Mouse (Mus musculus) CH12.LX (cell line): ENCODE results near the gene Atl3. TPM values are rescaled to one million over a fixed set of nuclear protein-coding genes. Genes with fewer than 3 reads are reported as not detected.

ENCODE experiments used
- DNase-seq: peaks from one replicate; pipeline ENCODE4 v3.0.0-alpha.2; 2013; ENCODE audit errors: extremely low read depth
- H3K27ac ChIP-seq: 2 replicates; pipeline ENCODE4 v1.5.1; 2012; ENCODE audit warnings: low read depth, mild to moderate bottlenecking, control low read depth, moderate library complexity; ENCODE audit not compliant: insufficient read depth
- H3K27me3 ChIP-seq: replicated peaks from 2 replicates; pipeline ENCODE3; 2012; ENCODE audit warnings: inconsistent platforms
- H3K36me3 ChIP-seq, 2 experiments: replicated peaks in 1 of 2; 2 replicates each; pipeline versions ENCODE3 to v1.6.1; 2012; ENCODE audit warnings: inconsistent platforms in 1 of 2, low read length in 1 of 2, mild to moderate bottlenecking in 1 of 2, mixed read lengths in 1 of 2, moderate library complexity in 1 of 2; ENCODE audit not compliant: control insufficient read depth in 1 of 2, insufficient read depth in 1 of 2
- H3K4me1 ChIP-seq, 2 experiments: 2 replicates each; pipeline ENCODE4 v1.6.1; 2012; ENCODE audit warnings: inconsistent platforms in 1 of 2, moderate library complexity in 1 of 2; ENCODE audit not compliant: insufficient read depth in 2 of 2, control insufficient read depth in 1 of 2
- H3K4me2 ChIP-seq: 2 replicates; pipeline ENCODE4 v1.6.1; 2012; ENCODE audit warnings: low read depth, mild to moderate bottlenecking, control low read depth; ENCODE audit not compliant: poor library complexity, insufficient read depth, severe bottlenecking
- H3K4me3 ChIP-seq, 3 experiments: fragments of 150-350 bp in 1 of 3; sonication (generic) in 1 of 3; replicated peaks in 1 of 3; 2 replicates each; pipeline versions ENCODE3 to v1.5.1; 2011 to 2012; ENCODE audit warnings: low read depth in 2 of 3, low read length in 2 of 3, mild to moderate bottlenecking in 2 of 3, moderate library complexity in 2 of 3, control low read depth in 1 of 3, improper control_type of control experiment in 1 of 3, inconsistent platforms in 1 of 3, mixed read lengths in 1 of 3; ENCODE audit not compliant: poor library complexity in 1 of 3
- H3K79me2 ChIP-seq: replicated peaks from 2 replicates; pipeline ENCODE4 v1.6.1; 2012; ENCODE audit warnings: mild to moderate bottlenecking, moderate library complexity; ENCODE audit not compliant: control insufficient read depth, poor library complexity, insufficient read depth, severe bottlenecking; ENCODE audit errors: extremely low read depth
- H3K9ac ChIP-seq: 2 replicates; pipeline ENCODE4 v1.6.1; 2012; ENCODE audit warnings: low read depth, mild to moderate bottlenecking, control low read depth, moderate library complexity; ENCODE audit not compliant: insufficient read depth
- H3K9me3 ChIP-seq: replicated peaks from 2 replicates; pipeline ENCODE3; 2012; ENCODE audit warnings: low read length, inconsistent platforms, mixed read lengths
- CHD1 ChIP-seq: IDR thresholded peaks from 2 replicates; pipeline ENCODE4 v1.6.1; 2012; ENCODE audit warnings: low read depth, low read length, improper control_type of control experiment, inconsistent platforms
- CHD2 ChIP-seq: IDR thresholded peaks from 2 replicates; pipeline ENCODE4 v1.6.1; 2011; ENCODE audit warnings: low read length, improper control_type of control experiment
- E2F4 ChIP-seq: IDR thresholded peaks from 2 replicates; pipeline ENCODE4 v1.6.1; 2011; ENCODE audit warnings: low read depth, low read length, improper control_type of control experiment; ENCODE audit not compliant: insufficient replicate concordance
- EP300 ChIP-seq: IDR thresholded peaks from 2 replicates; pipeline ENCODE4 v1.6.1; 2011; ENCODE audit warnings: low read length, improper control_type of control experiment
- GABPA ChIP-seq: IDR thresholded peaks from 2 replicates; pipeline ENCODE4 v1.6.1; 2012; ENCODE audit warnings: low read depth, low read length, improper control_type of control experiment, inconsistent platforms; ENCODE audit not compliant: insufficient replicate concordance
- HCFC1 ChIP-seq: IDR thresholded peaks from 2 replicates; pipeline ENCODE4 v1.6.1; 2012; ENCODE audit warnings: low read depth, mild to moderate bottlenecking, inconsistent platforms, low read length, improper control_type of control experiment
- IRF4 ChIP-seq: IDR thresholded peaks from 2 replicates; pipeline ENCODE4 v1.6.1; 2014; ENCODE audit warnings: low read depth, mild to moderate bottlenecking, inconsistent platforms, low read length, improper control_type of control experiment
- JUN ChIP-seq: IDR thresholded peaks from 2 replicates; pipeline ENCODE4 v1.6.1; 2011; ENCODE audit warnings: low read depth, mild to moderate bottlenecking, low read length, improper control_type of control experiment, moderate library complexity; ENCODE audit not compliant: insufficient read depth
- JUND ChIP-seq: conservative IDR thresholded peaks from 2 replicates; pipeline ENCODE4 v1.6.1; 2011; ENCODE audit warnings: low read depth, low read length, improper control_type of control experiment
- KAT2A ChIP-seq: IDR thresholded peaks from 2 replicates; pipeline ENCODE4 v1.6.1; 2012; ENCODE audit warnings: low read length, improper control_type of control experiment, inconsistent platforms; ENCODE audit not compliant: insufficient replicate concordance
- MAFK ChIP-seq: IDR thresholded peaks from 2 replicates; pipeline ENCODE4 v1.6.1; 2011; ENCODE audit warnings: low read length, improper control_type of control experiment; ENCODE audit not compliant: insufficient replicate concordance
- MAX ChIP-seq: IDR thresholded peaks from 2 replicates; pipeline ENCODE4 v1.6.1; 2011; ENCODE audit warnings: low read length, improper control_type of control experiment
- MEF2A ChIP-seq: IDR thresholded peaks from 2 replicates; pipeline ENCODE4 v1.6.1; 2014; ENCODE audit warnings: low read depth, mild to moderate bottlenecking, inconsistent platforms, low read length, improper control_type of control experiment, borderline replicate concordance
- MYC ChIP-seq: IDR thresholded peaks from 2 replicates; pipeline ENCODE4 v1.6.1; 2011; ENCODE audit warnings: low read depth, mild to moderate bottlenecking, improper control_type of control experiment, low read length
- NELFE ChIP-seq: IDR thresholded peaks from 2 replicates; pipeline ENCODE4 v1.6.1; 2011; ENCODE audit warnings: low read depth, low read length, improper control_type of control experiment
- NRF1 ChIP-seq: IDR thresholded peaks from 2 replicates; pipeline ENCODE4 v1.6.1; 2014; ENCODE audit warnings: low read depth, mild to moderate bottlenecking, inconsistent platforms, low read length, improper control_type of control experiment, moderate library complexity
- PAX5 ChIP-seq: IDR thresholded peaks from 2 replicates; pipeline ENCODE4 v1.6.1; 2012; ENCODE audit warnings: low read length, inconsistent platforms, mixed read lengths
- POLR2A ChIP-seq: IDR thresholded peaks from 2 replicates; pipeline ENCODE4 v1.6.1; 2011; ENCODE audit warnings: low read depth, mild to moderate bottlenecking, improper control_type of control experiment, low read length
- POLR2AphosphoS2 ChIP-seq: IDR thresholded peaks from 2 replicates; pipeline ENCODE4 v1.6.1; 2011; ENCODE audit warnings: low read depth, low read length, improper control_type of control experiment
- RAD21 ChIP-seq: IDR thresholded peaks from 2 replicates; pipeline ENCODE4 v1.6.1; 2011; ENCODE audit warnings: low read depth, mild to moderate bottlenecking, low read length, improper control_type of control experiment, moderate library complexity
- RCOR1 ChIP-seq: conservative IDR thresholded peaks from 2 replicates; pipeline ENCODE4 v1.6.1; 2012; ENCODE audit warnings: low read depth, mild to moderate bottlenecking, inconsistent platforms, low read length, improper control_type of control experiment
- SIN3A ChIP-seq: IDR thresholded peaks from 2 replicates; pipeline ENCODE4 v1.6.1; 2012; ENCODE audit warnings: low read length, improper control_type of control experiment, inconsistent platforms
- TBP ChIP-seq: conservative IDR thresholded peaks from 2 replicates; pipeline ENCODE4 v1.6.1; 2011; ENCODE audit warnings: low read depth, low read length, improper control_type of control experiment
- UBTF ChIP-seq: IDR thresholded peaks from 2 replicates; pipeline ENCODE4 v1.6.1; 2012; ENCODE audit warnings: low read depth, mild to moderate bottlenecking, inconsistent platforms, low read length, improper control_type of control experiment, moderate library complexity
- USF2 ChIP-seq: conservative IDR thresholded peaks from 2 replicates; pipeline ENCODE4 v1.6.1; 2011; ENCODE audit warnings: low read depth, low read length, improper control_type of control experiment
- ZC3H11A ChIP-seq: IDR thresholded peaks from 2 replicates; pipeline ENCODE4 v1.6.1; 2012; ENCODE audit warnings: low read depth, mild to moderate bottlenecking, inconsistent platforms, low read length, improper control_type of control experiment
- ZKSCAN1 ChIP-seq: IDR thresholded peaks from 2 replicates; pipeline ENCODE4 v1.6.1; 2012; ENCODE audit warnings: low read depth, inconsistent platforms, low read length, improper control_type of control experiment, borderline replicate concordance
- ZMIZ1 ChIP-seq: IDR thresholded peaks from 2 replicates; pipeline ENCODE4 v1.6.1; 2012; ENCODE audit warnings: low read depth, mild to moderate bottlenecking, inconsistent platforms, low read length, improper control_type of control experiment
- dilution Hi-C: fragments of 300-500 bp; cut with MboI; formaldehyde crosslinking; loops from 2 replicates; pipeline ENCODE4 v1.14.3; 2020; ENCODE audit warnings: low sequenced_read_pairs; ENCODE audit not compliant: extremely low pct_unique_long_range_greater_than_20kb, extremely low pct_ligation_motif_present
- in situ Hi-C: fragments of 300-500 bp; cut with MboI; formaldehyde crosslinking; loops from 3 replicates; pipeline ENCODE4 v1.14.3; 2019; ENCODE audit warnings: low sequenced_read_pairs, low pct_ligation_motif_present, low pct_unique_long_range_greater_than_20kb, mixed read lengths
- polyA plus RNA-seq: library from polyadenylated mRNA; unstranded; fragments of >175 nt; gene quantifications from 2 replicates; pipeline ENCODE4 v1.2.1, GENCODE M21; 2012; ENCODE audit warnings: low read depth; ENCODE audit not compliant: insufficient read length
- total RNA-seq, 2 experiments: library from RNA; depleted of rRNA; stranded (reverse); fragments of 300-350 nt in 1 of 2; fragments of >200 nt in 1 of 2; gene quantifications; 2 replicates each; pipeline ENCODE4 v1.2.3; 2012 to 2014

Gene Atl3
- total and polyA plus RNA-seq, 3 experiments = 9.2 to 17.5 (median 14.3) TPM

- no peaks in the 10 kb centered on the region; the same call in 1 of the 2 replicates for H3K79me2 ChIP-seq
- peaks cover 4% of the 10 kb centered on the region for H3K27me3 ChIP-seq
- H3K36me3 ChIP-seq = peaks cover 0 to 4% of the 10 kb centered on the region in 2 experiments
- no peak overlapping the region for H3K9ac ChIP-seq
- dilution Hi-C loops (no loop called here), in situ Hi-C loops (no loop called here)
- no peak overlapping the region for H3K4me2 ChIP-seq
- no peaks in the 10 kb centered on the region for H3K9me3 ChIP-seq
- DNase-seq = no peak
- peaks cover 0 to 14% of the 10 kb centered on the region in 2 experiments; a peak in 2 of 4 replicates for H3K4me1 ChIP-seq
- H3K4me3 ChIP-seq = no peak overlapping the region
- no peak overlapping the region for H3K27ac ChIP-seq
- TF ChIP-seq KAT2A (no peak), TBP (no peak), EP300 (no peak), NRF1 (no peak), CHD1 (no peak), PAX5 (no peak), E2F4 (no peak), ZKSCAN1 (no peak), IRF4 (no peak), RAD21 (no peak), POLR2AphosphoS2 (no peak), MAFK (no peak), POLR2A (no peak), JUN (no peak), HCFC1 (no peak), CHD2 (no peak)
These were observed 61.0 kb downstream of the Atl3 start for GRCm38 (mm10) chr19:7554881-7555280.

GRCm38 (mm10) chr19:7556641-7557040, 62.8 kb downstream of the Atl3 start:
- peaks cover 4% of the 10 kb centered on the region for H3K27me3 ChIP-seq
- H3K9me3 ChIP-seq = no peaks in the 10 kb centered on the region
- H3K4me2 ChIP-seq = no peak overlapping the region
- TF ChIP-seq EP300 (no peak), ZMIZ1 (no peak), JUND (no peak), NRF1 (no peak), RCOR1 (no peak), MAX (no peak), ZC3H11A (no peak), GABPA (no peak), CHD1 (no peak), SIN3A (no peak), USF2 (no peak), IRF4 (no peak), RAD21 (no peak), CHD2 (no peak), MEF2A (no peak), MYC (no peak), NELFE (no peak), UBTF (no peak), POLR2A (no peak)
- peaks cover 0 to 24% of the 10 kb centered on the region in 2 experiments; a peak in 2 of 4 replicates for H3K4me1 ChIP-seq
- dilution Hi-C loops (no loop called here), in situ Hi-C loops (no loop called here)
- DNase-seq = no peak
- no peaks in the 10 kb centered on the region; the same call in 1 of the 2 replicates for H3K79me2 ChIP-seq
- no peak overlapping the region for H3K4me3 ChIP-seq
- H3K36me3 ChIP-seq = peaks cover 0 to 8% of the 10 kb centered on the region in 2 experiments
- no peak overlapping the region for H3K27ac ChIP-seq
- H3K9ac ChIP-seq = no peak overlapping the region
